8 mouse cellular contexts compared by ENCODE assay signal in the genomic region with DNA sequence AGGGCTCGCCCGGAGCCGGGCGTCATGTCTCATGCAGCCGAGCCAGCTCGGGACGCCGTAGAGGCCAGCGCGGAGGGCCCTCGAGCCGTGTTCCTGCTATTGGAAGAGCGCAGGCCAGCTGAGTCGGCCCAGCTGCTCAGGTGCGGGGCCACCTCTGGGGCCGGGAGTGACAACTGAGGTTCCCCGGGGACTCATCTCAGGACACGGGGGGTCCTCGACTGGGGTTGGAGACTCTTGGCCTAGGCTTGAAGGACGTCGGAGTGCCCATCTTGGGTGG. TPM values are rescaled to one million over a fixed set of nuclear protein-coding genes. Genes with fewer than 3 reads are reported as not detected.
DNase-seq lines count a peak whose midpoint lies in the region; ATAC-seq lines count a peak whose summit lies in the region.

No protein-coding gene starts in this region.

- 17% methylated on average over 21 of the region's 21 CpGs for WGBS in kidney, embryonic 16.5 days
- WGBS in hindbrain, embryonic 13.5 days, result 23% methylated on average over 21 of the region's 21 CpGs
- 19% methylated on average over 21 of the region's 21 CpGs for WGBS in midbrain, embryonic 14.5 days

- ATAC-seq in kidney, embryonic 16.5 days (ENCODE audit: low FRiP score, low TSS enrichment), result peak; percentile 13; the same call in 1 of the 2 replicates
- peak; percentile 37 for ATAC-seq in hindbrain, embryonic 13.5 days (ENCODE audit: low FRiP score)
- ATAC-seq in midbrain, embryonic 14.5 days (ENCODE audit: low FRiP score, low TSS enrichment), result peak; percentile 41

- H3K4me1 ChIP-seq in kidney, embryonic 16.5 days (ENCODE audit: insufficient read depth, low read length), result peaks cover 22% of the 10 kb centered on the region
- H3K4me1 ChIP-seq in brown adipose tissue, adult 24 weeks (ENCODE audit: control insufficient read depth, insufficient read depth, insufficient read length, low read length), result no peaks in the 10 kb centered on the region
- H3K4me1 ChIP-seq in hindbrain, embryonic 13.5 days (replicated peaks), result peaks cover 30% of the 10 kb centered on the region
- H3K4me1 ChIP-seq in midbrain, embryonic 14.5 days (ENCODE audit: control insufficient read depth, insufficient read depth, low read length), result 0 out of 2 replicates have a peak, but pooled peaks cover 6% of the 10 kb centered on the region

- no peaks in the 10 kb centered on the region for H3K9me3 ChIP-seq in kidney, embryonic 16.5 days (ENCODE audit: low read length)
- H3K9me3 ChIP-seq in hindbrain, embryonic 13.5 days, result no peaks in the 10 kb centered on the region
- H3K9me3 ChIP-seq in midbrain, embryonic 14.5 days (ENCODE audit: control insufficient read depth, low read length), result no peaks in the 10 kb centered on the region

- peak overlapping the region; percentile 70 for H3K9ac ChIP-seq in kidney, embryonic 16.5 days (replicated peaks; ENCODE audit: low read length)
- H3K9ac ChIP-seq in hindbrain, embryonic 13.5 days, result peak overlapping the region; percentile 78
- peak overlapping the region; percentile 58 for H3K9ac ChIP-seq in midbrain, embryonic 14.5 days (replicated peaks; ENCODE audit: low read length)

- H3K4me3 ChIP-seq in kidney, embryonic 16.5 days (ENCODE audit: low read length), result peak overlapping the region; percentile 67
- H3K4me3 ChIP-seq in brown adipose tissue, adult 24 weeks (ENCODE audit: insufficient read depth, low read depth, low read length), result peak overlapping the region; percentile 96
- peak overlapping the region; percentile 60 for H3K4me3 ChIP-seq in hindbrain, embryonic 13.5 days
- H3K4me3 ChIP-seq in midbrain, embryonic 14.5 days (replicated peaks; ENCODE audit: low read depth, low read length), result peak overlapping the region; percentile 55

- peak overlapping the region; percentile 44 for H3K27ac ChIP-seq in kidney, embryonic 16.5 days (ENCODE audit: low read length)
- H3K27ac ChIP-seq in brown adipose tissue, adult 24 weeks (replicated peaks; ENCODE audit: low read depth, low read length), result peak overlapping the region; percentile 91
- peak overlapping the region; percentile 81 for H3K27ac ChIP-seq in hindbrain, embryonic 13.5 days
- H3K27ac ChIP-seq in midbrain, embryonic 14.5 days (replicated peaks; ENCODE audit: low read depth, low read length), result 0 out of 2 replicates have a peak overlapping the region, but pooled peaks have one; percentile 37

- H3K27me3 ChIP-seq in kidney, embryonic 16.5 days (ENCODE audit: insufficient read depth, low read length), result no peaks in the 10 kb centered on the region
- H3K27me3 ChIP-seq in hindbrain, embryonic 13.5 days, result no peaks in the 10 kb centered on the region
- no peaks in the 10 kb centered on the region for H3K27me3 ChIP-seq in midbrain, embryonic 14.5 days (ENCODE audit: control insufficient read depth, insufficient read depth, low read length)

- H3K4me2 ChIP-seq in kidney, embryonic 16.5 days (replicated peaks; ENCODE audit: low read depth, low read length), result peak overlapping the region; percentile 63
- H3K4me2 ChIP-seq in hindbrain, embryonic 13.5 days, result peak overlapping the region; percentile 66
- peak overlapping the region; percentile 63 for H3K4me2 ChIP-seq in midbrain, embryonic 14.5 days (ENCODE audit: low read length)

- peaks cover 11% of the 10 kb centered on the region; the same call in 1 of the 2 replicates for H3K36me3 ChIP-seq in kidney, embryonic 16.5 days (ENCODE audit: insufficient read depth, low read length)
- peaks cover 13% of the 10 kb centered on the region for H3K36me3 ChIP-seq in hindbrain, embryonic 13.5 days
- peaks cover 5% of the 10 kb centered on the region; the same call in 1 of the 2 replicates for H3K36me3 ChIP-seq in midbrain, embryonic 14.5 days (ENCODE audit: control insufficient read depth, insufficient read depth, low read length)

- no peak for DNase-seq in kidney, postnatal 4 days
- no peak for DNase-seq in midbrain, embryonic 14.5 days
- no peak for DNase-seq in embryo, embryonic 11 days
- DNase-seq in T-cell, adult 2 months (ENCODE audit: low spot score), result no peak
- DNase-seq in Muller cell, postnatal 12 days (ENCODE audit: inconsistent ontology term), result no peak

RNA-seq across cellular contexts. Expression of a gene that starts 0.5 kb away (rescaled TPM):
- polyA plus RNA-seq in kidney, embryonic 16.5 days (2015; fragmentation: Nextera tagmentation; extraction: Ambion mirVana), result 30.9 and 31.4 TPM in 2 replicates
- polyA plus RNA-seq in brown adipose tissue, adult 24 weeks (2012; ENCODE audit: insufficient read depth, insufficient read length, missing spikeins), result 22.3 and 27.5 TPM in 2 replicates
- polyA plus RNA-seq in hindbrain, embryonic 13.5 days (2015; fragmentation: Nextera tagmentation; extraction: Ambion mirVana), result 24.8 and 25.5 TPM in 2 replicates
- 21.7 and 21.8 TPM in 2 replicates for polyA plus RNA-seq in midbrain, embryonic 14.5 days (2014; fragmentation: Nextera tagmentation; extraction: Ambion mirVana)

RNA-seq across cellular contexts. Expression of a gene that starts 12.2 kb away (rescaled TPM):
- 17.4 and 19.6 TPM in 2 replicates for polyA plus RNA-seq in kidney, embryonic 16.5 days (2015; fragmentation: Nextera tagmentation; extraction: Ambion mirVana)
- not detected in 2 replicates for polyA plus RNA-seq in brown adipose tissue, adult 24 weeks (2012; ENCODE audit: insufficient read depth, insufficient read length, missing spikeins)
- 53.9 and 55.5 TPM in 2 replicates for polyA plus RNA-seq in hindbrain, embryonic 13.5 days (2015; fragmentation: Nextera tagmentation; extraction: Ambion mirVana)
- 72.2 and 73.0 TPM in 2 replicates for polyA plus RNA-seq in midbrain, embryonic 14.5 days (2014; fragmentation: Nextera tagmentation; extraction: Ambion mirVana)

RNA-seq across cellular contexts. Expression of a gene that starts 26.7 kb away (rescaled TPM):
- 47.5 and 57.0 TPM in 2 replicates for polyA plus RNA-seq in kidney, embryonic 16.5 days (2015; fragmentation: Nextera tagmentation; extraction: Ambion mirVana)
- polyA plus RNA-seq in brown adipose tissue, adult 24 weeks (2012; ENCODE audit: insufficient read depth, insufficient read length, missing spikeins), result 18.6 and 19.2 TPM in 2 replicates
- polyA plus RNA-seq in hindbrain, embryonic 13.5 days (2015; fragmentation: Nextera tagmentation; extraction: Ambion mirVana), result 73.9 and 77.7 TPM in 2 replicates
- 56.0 and 56.6 TPM in 2 replicates for polyA plus RNA-seq in midbrain, embryonic 14.5 days (2014; fragmentation: Nextera tagmentation; extraction: Ambion mirVana)

RNA-seq across cellular contexts. Expression of a gene that starts 34.6 kb away (rescaled TPM):
- 69.3 and 74.7 TPM in 2 replicates for polyA plus RNA-seq in kidney, embryonic 16.5 days (2015; fragmentation: Nextera tagmentation; extraction: Ambion mirVana)
- 10.2 and 10.8 TPM in 2 replicates for polyA plus RNA-seq in brown adipose tissue, adult 24 weeks (2012; ENCODE audit: insufficient read depth, insufficient read length, missing spikeins)
- polyA plus RNA-seq in hindbrain, embryonic 13.5 days (2015; fragmentation: Nextera tagmentation; extraction: Ambion mirVana), result 113 TPM in 2 replicates
- 126 and 144 TPM in 2 replicates for polyA plus RNA-seq in midbrain, embryonic 14.5 days (2014; fragmentation: Nextera tagmentation; extraction: Ambion mirVana)

RNA-seq across cellular contexts. Expression of a gene that starts 40.8 kb away (rescaled TPM):
- 0.59 TPM in 1 of 2 replicates, not detected in the other for polyA plus RNA-seq in kidney, embryonic 16.5 days (2015; fragmentation: Nextera tagmentation; extraction: Ambion mirVana)
- polyA plus RNA-seq in brown adipose tissue, adult 24 weeks (2012; ENCODE audit: insufficient read depth, insufficient read length, missing spikeins), result 4.0 TPM in 1 of 2 replicates, not detected in the other
- polyA plus RNA-seq in hindbrain, embryonic 13.5 days (2015; fragmentation: Nextera tagmentation; extraction: Ambion mirVana), result 0.60 TPM in 1 of 2 replicates, not detected in the other
- not detected in 2 replicates for polyA plus RNA-seq in midbrain, embryonic 14.5 days (2014; fragmentation: Nextera tagmentation; extraction: Ambion mirVana)

Comparison
In these comparisons a context has a peak if more than half of its experiments do, and no peak if none do; other contexts are left out.
1. H3K27ac ChIP-seq: peak in every context shown above with its lines; median percentile 91 in brown adipose tissue, adult 24 weeks; 81 in hindbrain, embryonic 13.5 days; 44 in kidney, embryonic 16.5 days; 37 in midbrain, embryonic 14.5 days.
2. RNA of a gene that starts 12.2 kb away (polyA plus RNA-seq): 72.2 to 73.0 TPM in midbrain, embryonic 14.5 days, 53.9 to 55.5 TPM in hindbrain, embryonic 13.5 days and 17.4 to 19.6 TPM in kidney, embryonic 16.5 days; not detected in brown adipose tissue, adult 24 weeks; every median in the first group is over 10 times any median in the second.
3. Peak in every context shown above with its lines, with median percentiles within 50 percentile points of each other: ATAC-seq, H3K4me2 ChIP-seq, H3K4me3 ChIP-seq and H3K9ac ChIP-seq.